Mouse (Mus musculus) natural killer cell, adult 2 months (primary cell): ENCODE data around the gene Gzmd.

Source experiments
- DNase-seq, 2 experiments: peaks; one replicate each; pipeline ENCODE4 v3.0.0; 2022; ENCODE audit warnings: low spot score in 2 of 2

The Gzmd gene

DNA sequence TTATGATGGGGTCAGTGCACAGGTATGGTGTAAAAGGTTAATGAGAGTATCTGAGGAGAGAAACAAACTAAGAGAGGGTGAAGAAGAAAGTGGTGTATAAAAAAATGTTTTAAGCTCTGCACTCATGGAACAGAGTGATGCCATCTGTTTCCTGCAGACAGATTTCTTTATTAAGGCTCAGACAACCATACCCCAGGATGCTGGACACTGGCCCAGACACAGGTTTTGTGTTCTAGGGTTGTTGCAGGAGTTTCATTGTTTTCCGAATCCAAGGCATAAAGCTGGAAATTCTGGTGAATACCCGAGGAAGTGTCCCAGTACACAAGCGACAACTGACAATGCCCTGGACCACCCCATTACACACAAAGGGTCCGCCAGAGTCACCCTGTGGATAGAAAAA is 50.4 kb downstream of the Gzmd start:
- DNase-seq: no peak
